Mouse (Mus musculus) liver, embryonic 13.5 days (tissue): ENCODE data around the gene Ugt2b37. TPM values are rescaled to one million over a fixed set of nuclear protein-coding genes. Genes with fewer than 3 reads are reported as not detected.
"Not testable (repeated sequence)": the region's sequence is repeated elsewhere in the genome, so short reads cannot be mapped to it uniquely, and the experiment has no call there.

Source experiments
- ATAC-seq: fragments of 200-750 bp; cut with Nextera tagmentation; 2 replicates; pipeline ENCODE4 v1.8.0; 2017; ENCODE audit warnings: low read depth, mild to moderate bottlenecking, moderate number of reproducible peaks, moderate library complexity
- DNase-seq: peaks from one replicate; pipeline ENCODE4 v3.0.0; 2022
- H3K27ac ChIP-seq: fragments of 300-500 bp; sonication (generic); 2 replicates; pipeline ENCODE4 v1.5.1; 2015; ENCODE audit warnings: moderate library complexity, mild to moderate bottlenecking, inconsistent platforms
- H3K27me3 ChIP-seq: fragments of 300-500 bp; sonication (generic); 2 replicates; pipeline ENCODE4 v1.6.1; 2015; ENCODE audit warnings: mild to moderate bottlenecking, inconsistent platforms
- H3K36me3 ChIP-seq: fragments of 300-500 bp; sonication (generic); 2 replicates; pipeline ENCODE4 v1.6.1; 2015; ENCODE audit warnings: mild to moderate bottlenecking, inconsistent platforms
- H3K4me1 ChIP-seq: fragments of 300-500 bp; sonication (generic); replicated peaks from 2 replicates; pipeline ENCODE4 v1.6.1; 2015; ENCODE audit warnings: inconsistent platforms
- H3K4me2 ChIP-seq: fragments of 300-500 bp; sonication (generic); 2 replicates; pipeline ENCODE4 v1.6.1; 2015; ENCODE audit warnings: inconsistent platforms, mild to moderate bottlenecking, moderate library complexity
- H3K4me3 ChIP-seq: fragments of 300-500 bp; sonication (generic); replicated peaks from 2 replicates; pipeline ENCODE4 v1.5.1; 2015; ENCODE audit warnings: mild to moderate bottlenecking, inconsistent platforms
- H3K9ac ChIP-seq: fragments of 300-500 bp; sonication (generic); 2 replicates; pipeline ENCODE4 v1.6.1; 2015; ENCODE audit warnings: mild to moderate bottlenecking, inconsistent platforms
- H3K9me3 ChIP-seq: fragments of 300-500 bp; sonication (generic); replicated peaks from 2 replicates; pipeline ENCODE4 v1.6.1; 2016; ENCODE audit warnings: inconsistent platforms
- WGBS: fragments of 180-500 bp; shearing (Covaris S2); methylation state at CpG from one replicate; pipeline ENCODE4 v1.1.7; 2015; ENCODE audit not compliant: insufficient replicate concordance; 5-methylcytosine and 5-hydroxymethylcytosine counted together
- polyA plus RNA-seq: library from polyadenylated mRNA; unstranded; fragments of >200 nt; fragmentation: Nextera tagmentation; extraction: Ambion mirVana; gene quantifications from 2 replicates; pipeline ENCODE4 v1.2.1, GENCODE M21; 2015

The Ugt2b37 gene
- not detected in 2 replicates for polyA plus RNA-seq

DNA sequence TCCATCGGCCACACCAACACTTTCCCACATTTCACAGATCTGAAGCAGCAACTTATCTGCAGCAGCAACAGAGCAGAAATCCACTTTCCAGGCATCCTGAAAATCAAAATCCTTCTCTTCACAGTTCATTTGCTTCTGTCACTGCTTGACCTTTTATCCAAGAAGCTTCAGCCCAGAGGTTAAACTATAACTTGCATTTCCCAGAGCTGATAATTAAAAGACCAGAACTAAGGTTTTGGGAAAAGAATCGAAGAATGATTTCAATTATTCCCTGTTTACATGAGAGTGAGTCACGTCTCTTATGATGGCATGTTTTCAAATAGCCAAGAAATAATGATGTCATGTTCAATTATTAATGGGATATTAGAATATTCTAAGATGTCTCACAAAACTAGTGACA lies at the start of gene Ugt2b37:
Gene Ugt2b37, minus strand, starts transcription at position 129 of the 400 bp plus-strand sequence.
- ATAC-seq, H3K9me3 ChIP-seq, H3K9ac ChIP-seq, H3K27ac ChIP-seq, H3K27me3 ChIP-seq, H3K4me2 ChIP-seq, DNase-seq, H3K4me3 ChIP-seq, H3K4me1 ChIP-seq, H3K36me3 ChIP-seq: not testable (repeated sequence)
- WGBS = 54% methylated on average over 3 of the region's 3 CpGs

GRCm38 (mm10) chr5:87286180-87286579 lies 31.6 kb upstream of the Ugt2b37 start:
- 63% methylated on average over 4 of the region's 4 CpGs for WGBS
- H3K27ac ChIP-seq, H3K4me2 ChIP-seq: not testable (repeated sequence)

GRCm38 (mm10) chr5:87275986-87276385 lies 21.4 kb upstream of the Ugt2b37 start:
- WGBS = 62% methylated on average over 4 of the region's 4 CpGs
- H3K27me3 ChIP-seq, DNase-seq, H3K36me3 ChIP-seq, H3K4me3 ChIP-seq, H3K9ac ChIP-seq, H3K4me1 ChIP-seq, H3K27ac ChIP-seq, ATAC-seq, H3K9me3 ChIP-seq, H3K4me2 ChIP-seq: not testable (repeated sequence)

More at GRCm38 (mm10) chr5:87286180-87286579, 31.6 kb upstream of the Ugt2b37 start:
- H3K9ac ChIP-seq, H3K27me3 ChIP-seq, H3K4me3 ChIP-seq, H3K9me3 ChIP-seq, H3K4me1 ChIP-seq, DNase-seq, ATAC-seq, H3K36me3 ChIP-seq: not testable (repeated sequence)

- 59% methylated on average over 6 of the region's 6 CpGs for WGBS
- no peak for DNase-seq
These were observed 21.0 kb upstream of the Ugt2b37 start for GRCm38 (mm10) chr5:87275581-87275980.

GRCm38 (mm10) chr5:87255831-87256230 lies 1.2 kb upstream of the Ugt2b37 start:
- Histone ChIP-seq H3K9me3 (no peaks in the 10 kb centered on the region), H3K4me3 (no peak overlapping the region), H3K27me3 (no peaks in the 10 kb centered on the region), H3K27ac (no peak overlapping the region), H3K36me3 (no peaks in the 10 kb centered on the region), H3K4me1 (no peaks in the 10 kb centered on the region), H3K4me2 (no peak overlapping the region), H3K9ac (no peak overlapping the region)
- WGBS = 46% methylated on average over 3 of the region's 3 CpGs
- DNase-seq (no peak), ATAC-seq (no peak)

More at GRCm38 (mm10) chr5:87275581-87275980, 21.0 kb upstream of the Ugt2b37 start:
- Histone ChIP-seq H3K9me3 (0 out of 2 replicates have a peak, but pooled peaks cover 3% of the 10 kb centered on the region), H3K27me3 (no peaks in the 10 kb centered on the region), H3K4me2 (no peak overlapping the region), H3K4me1 (no peaks in the 10 kb centered on the region), H3K4me3 (no peak overlapping the region), H3K27ac (no peak overlapping the region), H3K9ac (no peak overlapping the region), H3K36me3 (no peaks in the 10 kb centered on the region)
- ATAC-seq = no peak

GRCm38 (mm10) chr5:87242140-87242539 lies 12.5 kb downstream of the Ugt2b37 start:
- not testable (repeated sequence) for DNase-seq, ATAC-seq, H3K36me3 ChIP-seq, H3K27me3 ChIP-seq, H3K9me3 ChIP-seq, H3K4me3 ChIP-seq, H3K4me1 ChIP-seq, H3K9ac ChIP-seq, H3K4me2 ChIP-seq, H3K27ac ChIP-seq

DNA sequence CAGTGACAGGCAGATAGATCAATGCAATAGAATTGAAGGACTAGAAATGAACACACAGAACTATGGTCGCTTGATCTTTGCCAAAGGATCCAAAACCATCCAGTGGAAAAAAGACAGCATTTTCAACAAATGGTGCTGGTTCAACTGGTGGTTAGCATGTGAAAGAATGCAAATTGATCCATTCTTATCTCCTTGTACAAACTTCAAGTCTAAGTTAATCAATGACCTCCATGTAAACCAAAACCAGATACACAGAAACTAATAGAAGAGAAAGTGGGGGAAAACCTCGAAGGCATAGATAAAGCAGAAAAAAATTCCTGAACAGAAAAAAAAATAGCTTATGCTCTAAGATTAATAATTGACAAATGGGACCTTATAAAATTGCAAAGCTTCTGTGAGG lies 58.2 kb downstream of the Ugt2b37 start:
- not testable (repeated sequence) for H3K4me1 ChIP-seq, H3K9me3 ChIP-seq, H3K4me2 ChIP-seq, H3K27ac ChIP-seq, H3K4me3 ChIP-seq, H3K36me3 ChIP-seq, H3K27me3 ChIP-seq, ATAC-seq, DNase-seq, H3K9ac ChIP-seq
- 32% methylated on average over 2 of the region's 2 CpGs for WGBS

Other genes starting within 250 kb of the Ugt2b37 start
- gene Ugt2b36, start 162.2 kb downstream of the Ugt2b37 start, polyA plus RNA-seq = 6.7 and 8.8 TPM in 2 replicates
- 7.5 and 8.7 TPM in 2 replicates for gene Ugt2b5, start 114.5 kb downstream of the Ugt2b37 start, polyA plus RNA-seq
- 0.05 TPM in 1 of 2 replicates, not detected in the other for gene Ugt2a3, start 82.4 kb upstream of the Ugt2b37 start, polyA plus RNA-seq
- gene Ugt2b38, start 169.4 kb upstream of the Ugt2b37 start, polyA plus RNA-seq = not detected in 2 replicates
- not detected in 2 replicates for gene Ugt2a2, start 227.5 kb upstream of the Ugt2b37 start, polyA plus RNA-seq
- not detected in 2 replicates for gene Gm43638, start 232.0 kb upstream of the Ugt2b37 start, polyA plus RNA-seq
- not detected in 2 replicates for gene Ugt2a1, start 236.1 kb upstream of the Ugt2b37 start, polyA plus RNA-seq